Mouse (Mus musculus): ENCODE data around the gene Tmc3. TPM values are rescaled to one million over a fixed set of nuclear protein-coding genes. Genes with fewer than 3 reads are reported as not detected.

Tmc3 gene
- polyA plus RNA-seq, 1 experiment = 0.25 TPM

DNA sequence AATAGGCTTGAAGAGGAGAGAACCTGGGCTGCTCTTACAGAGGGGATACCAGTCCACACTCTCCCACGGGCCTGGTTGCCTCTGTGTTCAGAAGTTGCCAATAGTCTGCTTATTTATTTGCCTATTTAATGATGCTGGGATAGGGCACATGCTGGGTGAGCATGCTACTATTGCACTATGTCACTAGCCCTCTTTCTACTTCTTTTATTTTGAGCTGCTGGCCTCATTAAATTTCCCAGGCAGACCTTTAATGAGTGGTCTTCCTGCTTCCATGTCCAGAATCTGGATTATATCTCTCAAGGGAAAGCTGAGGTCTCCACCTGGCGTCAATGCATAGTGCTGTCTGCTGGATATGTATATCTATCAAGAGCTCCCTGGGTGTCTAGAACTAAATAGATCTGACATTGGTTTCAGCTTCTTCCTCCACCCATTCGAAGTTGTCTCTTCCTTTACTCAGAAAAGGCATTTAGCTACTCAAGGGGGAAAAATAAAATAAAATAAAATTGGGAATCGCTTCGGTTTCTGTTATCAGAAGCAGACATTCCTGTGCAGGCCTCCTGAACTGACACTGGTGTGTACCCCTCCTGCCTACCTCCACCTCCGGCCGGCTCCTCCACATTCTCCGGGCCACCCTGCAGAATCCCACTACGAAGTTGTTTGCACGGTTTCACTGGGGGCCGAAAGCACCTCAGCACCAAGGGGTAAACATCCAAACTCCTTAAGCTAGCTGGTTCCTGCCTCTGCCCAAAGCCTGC lies 46.5 kb downstream of the Tmc3 start:
- H3K36me3 ChIP-seq (ENCODE audit: control insufficient read depth, insufficient read depth, low read length, poor library complexity, severe bottlenecking) = 0 out of 2 replicates have a peak, but pooled peaks cover 3% of the 10 kb centered on the region
- TF ChIP-seq POLR2A (IDR thresholded peaks at IDR 0.05; ENCODE audit: insufficient read depth, low read length) (no peak), CTCF (IDR thresholded peaks at IDR 0.05; ENCODE audit: low read depth, low read length) (no peak), EP300 (IDR thresholded peaks at IDR 0.05; ENCODE audit: insufficient read depth, low read depth, low read length) (no peak)
- peak overlapping the region; percentile 63 for H3K4me3 ChIP-seq (ENCODE audit: low read depth, low read length)
- no peaks in the 10 kb centered on the region for H3K4me1 ChIP-seq (ENCODE audit: control insufficient read depth, insufficient read depth, low read length)
- H3K27me3 ChIP-seq (ENCODE audit: control insufficient read depth, insufficient read depth, low read length, poor library complexity, severe bottlenecking) = no peaks in the 10 kb centered on the region
- H3K9me3 ChIP-seq (replicated peaks; ENCODE audit: control insufficient read depth, insufficient read depth, low read length, poor library complexity, severe bottlenecking) = no peaks in the 10 kb centered on the region
- H3K9ac ChIP-seq (ENCODE audit: low read depth, poor library complexity, severe bottlenecking) = peak overlapping the region; percentile 29
- no peak overlapping the region for H3K27ac ChIP-seq (ENCODE audit: insufficient read depth, low read length)

DNA sequence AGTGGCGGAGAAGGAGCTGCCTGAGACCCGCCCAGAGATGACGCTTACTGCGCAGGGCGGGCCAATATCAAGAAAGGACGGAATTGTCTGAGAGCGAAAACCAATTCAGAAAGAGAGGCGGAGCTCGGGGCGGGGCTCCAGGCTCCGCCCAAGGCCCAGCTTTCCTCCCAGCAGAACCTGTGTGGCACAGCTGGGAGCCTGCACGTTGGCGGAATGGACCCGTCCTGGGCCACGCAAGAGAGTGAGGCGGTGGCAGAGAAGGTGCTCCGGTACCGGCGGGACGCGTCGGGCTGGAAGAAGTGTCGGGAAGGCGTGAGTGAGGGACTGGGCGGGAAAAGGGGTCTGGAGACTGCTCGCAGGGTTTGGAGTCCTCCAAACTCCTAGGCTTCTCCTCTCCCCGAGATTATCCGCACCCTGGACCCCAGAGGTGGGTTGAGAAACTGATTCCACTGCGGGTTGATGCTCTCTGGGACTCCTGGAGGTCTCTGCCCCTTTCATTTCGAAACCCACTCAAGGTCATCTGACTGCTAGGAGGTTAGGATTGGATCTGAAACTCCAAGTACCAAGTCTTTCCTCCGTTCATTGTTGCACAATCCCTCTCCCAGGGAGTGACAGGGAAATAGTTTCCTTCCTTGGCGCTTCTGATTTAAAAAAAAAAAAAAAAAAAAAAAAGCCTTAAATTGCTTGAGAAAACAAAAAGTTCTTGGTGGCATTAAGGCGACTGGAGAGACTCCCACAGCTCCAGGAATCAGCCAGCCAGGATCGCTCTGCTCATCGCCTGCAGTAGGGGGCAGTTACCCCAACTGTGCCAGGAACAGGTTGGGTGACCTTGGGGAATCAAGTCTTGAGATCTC lies 47.3 kb downstream of the Tmc3 start, which contains the start of gene Stard5:
TSS of gene Stard5 (plus strand) at position 132 of the 854 bp plus-strand sequence.
- H3K4me3 ChIP-seq (ENCODE audit: low read depth, low read length) = peak within 1 kb of the TSS; percentile 78
- no peaks in the 10 kb centered on the region for H3K4me1 ChIP-seq (ENCODE audit: control insufficient read depth, insufficient read depth, low read length)
- no peaks in the 10 kb centered on the region for H3K27me3 ChIP-seq (ENCODE audit: control insufficient read depth, insufficient read depth, low read length, poor library complexity, severe bottlenecking)
- 0 out of 2 replicates have a peak, but pooled peaks cover 3% of the 10 kb centered on the region for H3K36me3 ChIP-seq (ENCODE audit: control insufficient read depth, insufficient read depth, low read length, poor library complexity, severe bottlenecking)
- no peak within 1 kb of the TSS for H3K27ac ChIP-seq (ENCODE audit: insufficient read depth, low read length)
- H3K9ac ChIP-seq (ENCODE audit: low read depth, poor library complexity, severe bottlenecking) = peak within 1 kb of the TSS; percentile 60
- H3K9me3 ChIP-seq (replicated peaks; ENCODE audit: control insufficient read depth, insufficient read depth, low read length, poor library complexity, severe bottlenecking) = no peaks in the 10 kb centered on the region
- TF ChIP-seq CTCF (IDR thresholded peaks at IDR 0.05; ENCODE audit: low read depth, low read length) = no peak
- peak; percentile 81 for TF ChIP-seq POLR2A (IDR thresholded peaks at IDR 0.05; ENCODE audit: insufficient read depth, low read length)
- no peak for TF ChIP-seq EP300 (IDR thresholded peaks at IDR 0.05; ENCODE audit: insufficient read depth, low read depth, low read length)

DNA sequence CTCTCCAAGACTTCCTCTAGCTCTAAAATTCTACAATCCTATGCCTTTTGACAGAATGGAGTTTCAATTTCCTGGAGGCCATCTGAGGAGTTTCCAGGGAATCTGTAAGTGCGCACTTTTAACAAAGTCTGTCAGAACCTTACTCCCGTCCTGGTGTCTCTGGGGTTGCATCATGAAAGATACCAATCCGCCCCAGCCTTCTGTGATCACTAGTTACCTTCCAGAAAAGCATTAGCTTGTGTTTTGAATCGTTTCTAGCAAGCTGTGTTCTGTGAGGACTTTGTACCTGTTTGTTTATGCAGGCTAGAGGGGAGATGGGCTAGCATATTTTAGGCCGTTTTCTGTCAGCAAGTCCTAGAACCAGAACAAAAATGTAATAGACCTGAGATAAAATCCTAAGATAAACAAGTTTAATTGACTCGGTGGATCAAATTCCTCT lies 48.0 kb downstream of the Tmc3 start:
- Histone ChIP-seq H3K36me3 (ENCODE audit: control insufficient read depth, insufficient read depth, low read length, poor library complexity, severe bottlenecking) (peaks cover 3% of the 10 kb centered on the region; the same call in 1 of the 2 replicates), H3K9me3 (replicated peaks; ENCODE audit: control insufficient read depth, insufficient read depth, low read length, poor library complexity, severe bottlenecking) (no peaks in the 10 kb centered on the region), H3K4me3 (ENCODE audit: low read depth, low read length) (peak overlapping the region; percentile 78; the same call in 1 of the 2 replicates), H3K9ac (ENCODE audit: low read depth, poor library complexity, severe bottlenecking) (no peak overlapping the region), H3K4me1 (ENCODE audit: control insufficient read depth, insufficient read depth, low read length) (no peaks in the 10 kb centered on the region), H3K27ac (ENCODE audit: insufficient read depth, low read length) (no peak overlapping the region), H3K27me3 (ENCODE audit: control insufficient read depth, insufficient read depth, low read length, poor library complexity, severe bottlenecking) (no peaks in the 10 kb centered on the region)
- no peak for TF ChIP-seq POLR2A (IDR thresholded peaks at IDR 0.05; ENCODE audit: insufficient read depth, low read length)
- TF ChIP-seq EP300 (IDR thresholded peaks at IDR 0.05; ENCODE audit: insufficient read depth, low read depth, low read length) = no peak
- TF ChIP-seq CTCF (IDR thresholded peaks at IDR 0.05; ENCODE audit: low read depth, low read length) = no peak

DNA sequence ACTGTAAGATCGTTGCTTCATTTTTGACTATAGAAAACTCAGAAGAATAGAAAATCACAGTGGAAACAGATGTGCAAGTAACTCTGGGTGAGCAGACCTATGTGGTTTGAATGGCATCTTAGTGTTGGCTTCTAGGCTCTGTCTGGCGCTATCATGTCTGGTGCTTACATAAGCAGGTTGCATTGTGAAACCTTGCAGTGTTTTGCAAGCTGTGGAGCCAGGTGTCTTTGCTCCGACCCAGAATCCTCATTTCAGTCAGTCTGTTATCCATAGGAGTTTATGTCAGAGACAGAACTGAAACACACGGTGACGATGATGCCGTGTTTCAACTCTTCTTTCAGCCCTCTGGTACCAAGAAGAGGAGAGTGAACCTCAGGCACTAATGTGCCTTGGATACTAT lies 49.1 kb downstream of the Tmc3 start:
- Histone ChIP-seq H3K9me3 (replicated peaks; ENCODE audit: control insufficient read depth, insufficient read depth, low read length, poor library complexity, severe bottlenecking) (no peaks in the 10 kb centered on the region), H3K9ac (ENCODE audit: low read depth, poor library complexity, severe bottlenecking) (no peak overlapping the region), H3K27ac (ENCODE audit: insufficient read depth, low read length) (no peak overlapping the region), H3K4me1 (ENCODE audit: control insufficient read depth, insufficient read depth, low read length) (no peaks in the 10 kb centered on the region), H3K4me3 (ENCODE audit: low read depth, low read length) (no peak overlapping the region), H3K36me3 (ENCODE audit: control insufficient read depth, insufficient read depth, low read length, poor library complexity, severe bottlenecking) (peaks cover 3% of the 10 kb centered on the region; the same call in 1 of the 2 replicates), H3K27me3 (ENCODE audit: control insufficient read depth, insufficient read depth, low read length, poor library complexity, severe bottlenecking) (no peaks in the 10 kb centered on the region)
- TF ChIP-seq EP300 (IDR thresholded peaks at IDR 0.05; ENCODE audit: insufficient read depth, low read depth, low read length) (no peak), POLR2A (IDR thresholded peaks at IDR 0.05; ENCODE audit: insufficient read depth, low read length) (no peak), CTCF (IDR thresholded peaks at IDR 0.05; ENCODE audit: low read depth, low read length) (no peak)

DNA sequence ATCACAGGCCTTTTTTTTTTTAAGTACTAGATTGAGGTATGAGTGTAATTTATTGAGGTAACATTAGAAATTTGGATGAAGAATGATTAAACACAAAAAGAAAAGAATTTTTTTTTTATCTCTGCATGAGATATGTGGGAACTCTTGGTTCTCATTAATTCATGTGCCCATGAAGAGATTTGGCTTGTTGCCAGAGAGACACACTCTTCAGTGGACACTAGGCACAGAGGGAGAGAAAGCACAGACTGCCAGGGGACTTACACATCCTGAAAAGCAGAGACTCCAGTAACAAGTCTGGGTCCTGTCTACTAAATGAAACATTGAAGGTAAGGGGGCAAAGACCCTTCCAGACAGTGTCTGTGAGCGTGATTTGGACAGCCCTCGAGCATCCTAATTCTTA lies 51.0 kb downstream of the Tmc3 start:
- Histone ChIP-seq H3K4me3 (ENCODE audit: low read depth, low read length) (no peak overlapping the region), H3K36me3 (ENCODE audit: control insufficient read depth, insufficient read depth, low read length, poor library complexity, severe bottlenecking) (peaks cover 6% of the 10 kb centered on the region)
- TF ChIP-seq POLR2A (IDR thresholded peaks at IDR 0.05; ENCODE audit: insufficient read depth, low read length) (no peak), CTCF (IDR thresholded peaks at IDR 0.05; ENCODE audit: low read depth, low read length) (no peak), EP300 (IDR thresholded peaks at IDR 0.05; ENCODE audit: insufficient read depth, low read depth, low read length) (no peak)

More for the DNA sequence above, 51.0 kb downstream of the Tmc3 start:
- H3K9me3 ChIP-seq (replicated peaks; ENCODE audit: control insufficient read depth, insufficient read depth, low read length, poor library complexity, severe bottlenecking) = no peaks in the 10 kb centered on the region
- H3K27me3 ChIP-seq (ENCODE audit: control insufficient read depth, insufficient read depth, low read length, poor library complexity, severe bottlenecking) = no peaks in the 10 kb centered on the region
- no peaks in the 10 kb centered on the region for H3K4me1 ChIP-seq (ENCODE audit: control insufficient read depth, insufficient read depth, low read length)
- no peak overlapping the region for H3K9ac ChIP-seq (ENCODE audit: low read depth, poor library complexity, severe bottlenecking)
- no peak overlapping the region for H3K27ac ChIP-seq (ENCODE audit: insufficient read depth, low read length)
